Mouse (Mus musculus) kidney, embryonic 16.5 days (tissue): ENCODE results near the gene Nek4. TPM values are rescaled to one million over a fixed set of nuclear protein-coding genes. Genes with fewer than 3 reads are reported as not detected.

Experiments
- ATAC-seq: fragments of 200-750 bp; cut with Nextera tagmentation; 2 replicates; pipeline ENCODE4 v1.8.0; 2017; ENCODE audit warnings: moderate TSS enrichment; ENCODE audit not compliant: low FRiP score, low TSS enrichment
- H3K27ac ChIP-seq: fragments of 300-500 bp; sonication (generic); 2 replicates; pipeline ENCODE4 v1.5.1; 2014; ENCODE audit warnings: low read length
- H3K27me3 ChIP-seq: fragments of 300-500 bp; sonication (generic); 2 replicates; pipeline ENCODE4 v1.6.1; 2014; ENCODE audit warnings: low read length, control low read depth, mixed read lengths; ENCODE audit not compliant: insufficient read depth
- H3K36me3 ChIP-seq: fragments of 300-500 bp; sonication (generic); 2 replicates; pipeline ENCODE4 v1.6.1; 2014; ENCODE audit warnings: low read length, control low read depth, mixed read lengths; ENCODE audit not compliant: insufficient read depth
- H3K4me1 ChIP-seq: fragments of 300-500 bp; sonication (generic); 2 replicates; pipeline ENCODE4 v1.6.1; 2014; ENCODE audit warnings: low read length, control low read depth, mixed read lengths; ENCODE audit not compliant: insufficient read depth
- H3K4me2 ChIP-seq: fragments of 300-500 bp; sonication (generic); replicated peaks from 2 replicates; pipeline ENCODE4 v1.6.1; 2014; ENCODE audit warnings: low read depth, low read length
- H3K4me3 ChIP-seq: fragments of 300-500 bp; sonication (generic); 2 replicates; pipeline ENCODE4 v1.5.1; 2014; ENCODE audit warnings: mild to moderate bottlenecking, low read length
- H3K9ac ChIP-seq: fragments of 300-500 bp; sonication (generic); replicated peaks from 2 replicates; pipeline ENCODE4 v1.6.1; 2014; ENCODE audit warnings: low read length
- H3K9me3 ChIP-seq: fragments of 300-500 bp; sonication (generic); 2 replicates; pipeline ENCODE4 v1.6.1; 2016; ENCODE audit warnings: low read length, control low read depth
- WGBS: fragments of 180-500 bp; shearing (Covaris S2); extraction: QIAGEN DNeasy Blood & Tissue Kit; methylation state at CpG from one replicate; pipeline ENCODE4 v1.1.7; 2014; 5-methylcytosine and 5-hydroxymethylcytosine counted together
- polyA plus RNA-seq: library from polyadenylated mRNA; unstranded; fragments of >200 nt; fragmentation: Nextera tagmentation; extraction: Ambion mirVana; gene quantifications from 2 replicates; pipeline ENCODE4 v1.2.1, GENCODE M21; 2015

Nek4 gene
- polyA plus RNA-seq, 1 experiment from 2014 or later, result 15.0 TPM

GRCm38 (mm10) chr14:31001307-31002205 is 50.4 kb downstream of the Nek4 start, which contains the start of the genes Glt8d1 and Spcs1:
Gene Glt8d1 (plus strand): TSS chr14:31001400.
Gene Spcs1 (minus strand): TSS chr14:31001672.
- WGBS, result under 1% methylated on average over 79 of the region's 84 CpGs
- H3K36me3 ChIP-seq, result peaks cover 6% of the 10 kb centered on the region; the same call in 1 of the 2 replicates
- peaks cover 16% of the 10 kb centered on the region; the same call in 1 of the 2 replicates for H3K4me1 ChIP-seq
- H3K27ac ChIP-seq, result peak within 1 kb of the TSS; percentile 98
- H3K9ac ChIP-seq, result peak within 1 kb of the TSS; percentile 96
- peak within 1 kb of the TSS; percentile 55 for H3K4me2 ChIP-seq
- no peaks in the 10 kb centered on the region for H3K27me3 ChIP-seq
- peak within 1 kb of the TSS; percentile 98 for H3K4me3 ChIP-seq
- no peaks in the 10 kb centered on the region for H3K9me3 ChIP-seq
- ATAC-seq, result peak; percentile 97

GRCm38 (mm10) chr14:31004527-31004926 is 53.4 kb downstream of the Nek4 start:
- Histone ChIP-seq H3K36me3 (peaks cover 15% of the 10 kb centered on the region), H3K9me3 (no peaks in the 10 kb centered on the region), H3K4me1 (peaks cover 16% of the 10 kb centered on the region; the same call in 1 of the 2 replicates), H3K4me2 (no peak overlapping the region), H3K27me3 (no peaks in the 10 kb centered on the region), H3K9ac (no peak overlapping the region), H3K4me3 (no peak overlapping the region), H3K27ac (no peak overlapping the region)
- 84% methylated on average over 2 of the region's 2 CpGs for WGBS
- ATAC-seq, result no peak

GRCm38 (mm10) chr14:31006779-31007178 is 55.6 kb downstream of the Nek4 start:
- Histone ChIP-seq H3K36me3 (peaks cover 36% of the 10 kb centered on the region), H3K27me3 (no peaks in the 10 kb centered on the region), H3K4me2 (no peak overlapping the region), H3K4me3 (no peak overlapping the region), H3K9ac (no peak overlapping the region), H3K27ac (no peak overlapping the region), H3K9me3 (no peaks in the 10 kb centered on the region), H3K4me1 (peaks cover 9% of the 10 kb centered on the region; the same call in 1 of the 2 replicates)
- 88% methylated on average over 5 of the region's 5 CpGs for WGBS
- ATAC-seq, result no peak

- no peak overlapping the region for H3K9ac ChIP-seq
- ATAC-seq, result no peak
- no peaks in the 10 kb centered on the region for H3K27me3 ChIP-seq
- peaks cover 80% of the 10 kb centered on the region for H3K36me3 ChIP-seq
- no peak overlapping the region for H3K27ac ChIP-seq
- 93% methylated on average over 3 of the region's 3 CpGs for WGBS
- H3K4me2 ChIP-seq, result no peak overlapping the region
- H3K4me1 ChIP-seq, result no peaks in the 10 kb centered on the region
- H3K4me3 ChIP-seq, result no peak overlapping the region
- no peaks in the 10 kb centered on the region for H3K9me3 ChIP-seq
Measured at GRCm38 (mm10) chr14:31011588-31011987, 60.4 kb downstream of the Nek4 start.

- H3K9ac ChIP-seq, result no peak overlapping the region
Measured at GRCm38 (mm10) chr14:31013928-31014327, 62.8 kb downstream of the Nek4 start.

GRCm38 (mm10) chr14:31016063-31016462 is 64.9 kb downstream of the Nek4 start:
- Histone ChIP-seq H3K27me3 (no peaks in the 10 kb centered on the region), H3K9me3 (no peaks in the 10 kb centered on the region), H3K36me3 (peaks cover 61% of the 10 kb centered on the region), H3K4me1 (peaks cover 19% of the 10 kb centered on the region), H3K4me2 (no peak overlapping the region), H3K27ac (no peak overlapping the region), H3K9ac (no peak overlapping the region), H3K4me3 (no peak overlapping the region)
- 89% methylated on average over 1 of the region's 1 CpGs for WGBS
- ATAC-seq, result no peak

More at GRCm38 (mm10) chr14:31013928-31014327, 62.8 kb downstream of the Nek4 start:
- H3K27me3 ChIP-seq, result no peaks in the 10 kb centered on the region
- no peaks in the 10 kb centered on the region for H3K9me3 ChIP-seq
- H3K4me3 ChIP-seq, result no peak overlapping the region
- no peak for ATAC-seq
- H3K4me1 ChIP-seq, result peaks cover 12% of the 10 kb centered on the region
- no peak overlapping the region for H3K4me2 ChIP-seq
- WGBS, result 89% methylated on average over 2 of the region's 2 CpGs
- peaks cover 76% of the 10 kb centered on the region for H3K36me3 ChIP-seq
- H3K27ac ChIP-seq, result no peak overlapping the region

- WGBS, result 2% methylated on average over 2 of the region's 2 CpGs
- Histone ChIP-seq H3K27me3 (no peaks in the 10 kb centered on the region), H3K4me1 (peaks cover 19% of the 10 kb centered on the region), H3K4me2 (peak overlapping the region; percentile 84), H3K27ac (0 out of 2 replicates have a peak overlapping the region, but pooled peaks have one; percentile 99), H3K9ac (peak overlapping the region; percentile 96), H3K36me3 (peaks cover 47% of the 10 kb centered on the region), H3K9me3 (no peaks in the 10 kb centered on the region), H3K4me3 (peak overlapping the region; percentile 91)
- ATAC-seq, result no peak
Measured at GRCm38 (mm10) chr14:31017854-31018253, 66.7 kb downstream of the Nek4 start.

- H3K4me2 ChIP-seq, result peak within 1 kb of the TSS; percentile 84
- H3K4me1 ChIP-seq, result peaks cover 19% of the 10 kb centered on the region
- no peaks in the 10 kb centered on the region for H3K9me3 ChIP-seq
- peaks cover 37% of the 10 kb centered on the region for H3K36me3 ChIP-seq
- peak; percentile 93 for ATAC-seq
- under 1% methylated on average over 35 of the region's 53 CpGs for WGBS
- peak within 1 kb of the TSS; percentile 91 for H3K4me3 ChIP-seq
- H3K9ac ChIP-seq, result peak within 1 kb of the TSS; percentile 96
- H3K27me3 ChIP-seq, result no peaks in the 10 kb centered on the region
- H3K27ac ChIP-seq, result peak within 1 kb of the TSS; percentile 99
Measured at GRCm38 (mm10) chr14:31018860-31019291, 67.7 kb downstream of the Nek4 start, which contains the start of the genes Pbrm1 and Gnl3. Gene Pbrm1 (plus strand): TSS chr14:31019138. Gene Gnl3 (minus strand): TSS chr14:31019152.

GRCm38 (mm10) chr14:31019331-31020205 is 68.4 kb downstream of the Nek4 start:
- WGBS, result 4% methylated on average over 33 of the region's 56 CpGs
- peaks cover 30% of the 10 kb centered on the region for H3K36me3 ChIP-seq
- peak overlapping the region; percentile 99 for H3K27ac ChIP-seq
- peaks cover 19% of the 10 kb centered on the region for H3K4me1 ChIP-seq
- H3K4me3 ChIP-seq, result peak overlapping the region; percentile 91
- peak overlapping the region; percentile 63 for H3K4me2 ChIP-seq
- H3K9ac ChIP-seq, result peak overlapping the region; percentile 96
- H3K27me3 ChIP-seq, result no peaks in the 10 kb centered on the region
- H3K9me3 ChIP-seq, result no peaks in the 10 kb centered on the region
- ATAC-seq, result peak; percentile 96
